Mouse (Mus musculus): ENCODE measurements at regions not wholly inside any gene's neighbourhood (a gene's known extent, or its start where the extent isn't known, plus 50 kb on each side); places are given as distances from the start of the nearest gene placed in this dataset.

- no peak for TF ChIP-seq POLR2A (IDR thresholded peaks at IDR 0.05; ENCODE audit: low read depth, low read length)
- no peak for TF ChIP-seq CTCF (IDR thresholded peaks at IDR 0.05; ENCODE audit: extremely low read depth, insufficient read length, insufficient replicate concordance, low read depth, low read length)
Observed at GRCm38 (mm10) chr1:90440638-90441037, 162.1 kb upstream of the Cops8 start.

All from small intestine, adult 2 months (tissue).